Mouse (Mus musculus): ENCODE data around the gene H2-Q2. TPM values are rescaled to one million over a fixed set of nuclear protein-coding genes. Genes with fewer than 3 reads are reported as not detected.
"Not testable (repeated sequence)": the region's sequence is repeated elsewhere in the genome, so short reads cannot be mapped to it uniquely, and the experiment has no call there.

H2-Q2 gene
- polyA plus RNA-seq, 1 experiment from 2014 or later, result 10.4 TPM

DNA sequence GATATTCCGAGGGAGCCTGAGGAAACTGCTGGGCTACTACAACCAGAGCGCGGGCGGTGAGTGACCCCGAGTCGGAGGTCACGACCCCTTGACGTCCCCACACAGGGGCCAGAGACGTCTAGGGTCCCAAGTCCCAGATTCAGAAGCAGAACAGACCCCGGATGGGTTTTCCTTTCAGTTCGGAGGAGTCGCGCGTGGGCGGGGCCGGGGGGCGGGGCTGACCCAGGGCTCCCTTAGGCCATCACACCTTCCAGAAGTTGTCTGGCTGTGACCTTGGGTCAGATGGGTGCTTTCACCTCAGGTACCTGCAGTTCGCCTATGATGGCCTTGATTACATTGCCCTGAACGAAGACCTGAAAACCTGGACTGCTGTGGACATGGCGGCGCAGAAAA lies 17.4 kb downstream of the H2-Q2 start:
- peak overlapping the region; percentile 72 for H3K4me2 ChIP-seq (replicated peaks; ENCODE audit: low read depth, low read length)
- peak overlapping the region; percentile 26; the same call in 1 of the 2 replicates for H3K9ac ChIP-seq (replicated peaks; ENCODE audit: low read depth)
- H3K27ac ChIP-seq (ENCODE audit: low read length), result no peak overlapping the region
- no peaks in the 10 kb centered on the region; the same call in 1 of the 2 replicates for H3K4me1 ChIP-seq (ENCODE audit: insufficient read depth, low read depth, low read length)
- H3K4me3 ChIP-seq (ENCODE audit: low read depth, low read length), result peak overlapping the region; percentile 41
- DNase-seq (ENCODE audit: low spot score) (no peak), ATAC-seq (no peak)
- no peaks in the 10 kb centered on the region for H3K9me3 ChIP-seq (ENCODE audit: low read length)
- 24% methylated on average over 21 of the region's 21 CpGs for WGBS
- TF ChIP-seq EP300 (IDR thresholded peaks at IDR 0.05) (no peak), CTCF (IDR thresholded peaks at IDR 0.05) (no peak)
- no peaks in the 10 kb centered on the region for H3K36me3 ChIP-seq (ENCODE audit: insufficient read depth, low read length)
- H3K27me3 ChIP-seq (replicated peaks; ENCODE audit: insufficient read depth, low read length), result 0 out of 2 replicates have a peak, but pooled peaks cover 6% of the 10 kb centered on the region

DNA sequence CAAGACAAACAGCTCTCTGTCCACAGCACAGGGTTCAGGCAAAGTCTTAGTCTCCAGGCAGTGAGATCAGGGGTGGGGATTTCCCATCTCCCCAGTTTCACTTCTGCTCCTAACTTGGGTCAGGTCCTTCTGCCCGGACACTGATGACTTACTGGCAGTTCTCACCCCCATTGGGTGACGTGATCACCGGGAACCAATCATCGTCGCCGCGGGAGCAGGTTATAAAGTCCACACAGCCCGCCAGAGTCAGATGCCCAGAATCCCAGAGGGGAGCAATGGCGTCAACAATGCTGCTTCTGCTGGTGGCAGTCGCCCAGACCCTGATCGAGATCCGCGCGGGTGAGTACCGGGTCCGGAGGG lies 37.3 kb downstream of the H2-Q2 start, which contains the start of gene H2-Q4:
Gene H2-Q4, plus strand, starts transcription at position 249 of the 360 bp plus-strand sequence.
- under 1% methylated on average over 13 of the region's 16 CpGs for WGBS
- peak within 1 kb of the TSS; percentile 43; the same call in 1 of the 2 replicates for H3K27ac ChIP-seq (ENCODE audit: low read length)
- H3K9ac ChIP-seq (replicated peaks; ENCODE audit: low read depth), result peak within 1 kb of the TSS; percentile 62
- peak within 1 kb of the TSS; percentile 96 for H3K4me2 ChIP-seq (replicated peaks; ENCODE audit: low read depth, low read length)
- H3K27me3 ChIP-seq (replicated peaks; ENCODE audit: insufficient read depth, low read length), result no peaks in the 10 kb centered on the region
- DNase-seq (ENCODE audit: low spot score) (peak; percentile 94), ATAC-seq (peak; percentile 99)
- H3K36me3 ChIP-seq (ENCODE audit: insufficient read depth, low read length), result no peaks in the 10 kb centered on the region
- H3K4me1 ChIP-seq (ENCODE audit: insufficient read depth, low read depth, low read length), result no peaks in the 10 kb centered on the region
- no peaks in the 10 kb centered on the region for H3K9me3 ChIP-seq (ENCODE audit: low read length)
- H3K4me3 ChIP-seq (ENCODE audit: low read depth, low read length), result peak within 1 kb of the TSS; percentile 80
- TF ChIP-seq CTCF (IDR thresholded peaks at IDR 0.05) (no peak), EP300 (IDR thresholded peaks at IDR 0.05) (no peak)

DNA sequence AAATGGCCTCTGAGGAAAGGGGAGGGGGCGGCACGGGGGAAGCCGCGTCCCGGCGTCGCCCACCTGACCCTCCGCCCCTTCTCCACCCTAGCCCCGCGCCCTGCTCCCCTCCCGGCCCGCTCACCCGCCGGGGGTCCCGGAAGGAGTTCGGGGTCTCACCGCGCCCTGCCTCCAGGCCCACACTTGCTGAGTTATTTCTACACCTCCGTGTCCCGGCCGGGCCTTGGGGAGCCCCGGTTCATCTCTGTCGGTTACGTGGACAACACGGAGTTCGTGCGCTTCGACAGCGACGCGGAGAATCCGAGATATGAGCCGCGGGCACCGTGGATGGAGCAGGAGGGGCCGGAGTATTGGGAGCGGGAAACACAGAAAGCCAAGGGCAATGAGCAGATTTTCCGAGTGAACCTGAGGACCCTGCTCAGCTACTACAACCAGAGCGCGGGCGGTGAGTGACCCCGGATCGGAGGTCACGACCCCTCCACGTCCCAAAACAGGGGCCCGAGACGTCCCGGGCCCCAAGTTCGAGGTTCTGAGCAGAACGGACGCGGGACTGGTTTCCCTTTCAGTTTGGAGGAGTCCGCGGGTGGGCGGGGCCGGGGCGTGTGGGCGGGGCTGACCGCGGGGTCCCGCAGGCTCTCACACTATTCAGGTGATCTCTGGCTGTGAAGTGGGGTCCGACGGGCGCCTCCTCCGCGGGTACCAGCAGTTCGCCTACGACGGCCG lies 37.8 kb downstream of the H2-Q2 start:
- Histone ChIP-seq H3K27me3 (replicated peaks; ENCODE audit: insufficient read depth, low read length) (no peaks in the 10 kb centered on the region), H3K4me1 (ENCODE audit: insufficient read depth, low read depth, low read length) (no peaks in the 10 kb centered on the region), H3K4me2 (replicated peaks; ENCODE audit: low read depth, low read length) (peak overlapping the region; percentile 96), H3K27ac (ENCODE audit: low read length) (0 out of 2 replicates have a peak overlapping the region, but pooled peaks have one; percentile 43), H3K4me3 (ENCODE audit: low read depth, low read length) (peak overlapping the region; percentile 80), H3K9ac (replicated peaks; ENCODE audit: low read depth) (peak overlapping the region; percentile 62), H3K9me3 (ENCODE audit: low read length) (no peaks in the 10 kb centered on the region), H3K36me3 (ENCODE audit: insufficient read depth, low read length) (no peaks in the 10 kb centered on the region)
- 2% methylated on average over 61 of the region's 70 CpGs for WGBS
- TF ChIP-seq CTCF (IDR thresholded peaks at IDR 0.05) (no peak), EP300 (IDR thresholded peaks at IDR 0.05) (no peak)
- DNase-seq (ENCODE audit: low spot score), result peak; percentile 62
- ATAC-seq, result peak; percentile 65

DNA sequence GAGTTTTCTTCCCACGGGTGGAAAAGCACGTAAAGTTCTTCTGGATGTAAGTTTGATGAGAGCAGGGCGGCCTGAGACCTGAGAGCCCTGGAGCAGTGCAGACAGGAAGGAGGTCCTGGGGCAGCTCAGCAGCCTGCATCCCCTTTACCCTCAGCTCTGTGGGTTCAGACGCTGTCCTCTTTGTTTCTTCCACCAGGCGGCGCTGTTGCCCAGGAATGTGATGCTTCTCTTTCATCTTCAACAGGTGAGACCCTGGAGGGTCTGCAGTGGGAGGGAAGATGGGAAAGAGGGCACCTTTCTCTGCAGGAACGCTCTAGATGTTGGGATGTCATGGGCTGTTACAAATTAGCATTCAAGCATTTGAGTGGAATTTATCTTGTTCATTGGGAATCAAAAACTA lies 47.8 kb downstream of the H2-Q2 start:
- not testable (repeated sequence) for H3K27me3 ChIP-seq (replicated peaks; ENCODE audit: insufficient read depth, low read length); H3K4me2 ChIP-seq (replicated peaks; ENCODE audit: low read depth, low read length); H3K4me1 ChIP-seq (ENCODE audit: insufficient read depth, low read depth, low read length); H3K36me3 ChIP-seq (ENCODE audit: insufficient read depth, low read length); H3K9ac ChIP-seq (replicated peaks; ENCODE audit: low read depth); DNase-seq (ENCODE audit: low spot score); H3K4me3 ChIP-seq (ENCODE audit: low read depth, low read length); H3K9me3 ChIP-seq (ENCODE audit: low read length); ATAC-seq; H3K27ac ChIP-seq (ENCODE audit: low read length)
- WGBS, result 5% methylated on average over 7 of the region's 7 CpGs
- peak; percentile 69 for TF ChIP-seq CTCF (IDR thresholded peaks at IDR 0.05)

DNA sequence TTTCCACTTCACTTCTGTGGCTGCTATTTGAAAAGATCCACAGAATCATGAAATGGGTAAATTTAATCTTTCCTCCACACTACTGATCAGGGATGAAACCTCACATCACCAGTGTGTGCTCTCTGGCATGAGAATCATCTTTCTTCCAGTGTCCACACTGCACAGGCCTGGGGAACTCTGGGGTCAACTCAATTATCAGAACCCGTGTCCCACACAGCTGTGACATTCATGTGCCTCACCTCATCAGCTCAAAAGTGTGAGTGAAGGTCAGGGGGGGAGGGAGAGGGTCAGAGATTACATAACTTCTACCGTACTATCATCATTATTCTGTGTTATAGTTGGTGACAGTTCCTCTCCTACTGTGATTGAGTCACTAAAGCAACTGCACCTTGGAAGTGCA lies 50.6 kb downstream of the H2-Q2 start:
- not testable (repeated sequence) for H3K4me3 ChIP-seq (ENCODE audit: low read depth, low read length); H3K4me2 ChIP-seq (replicated peaks; ENCODE audit: low read depth, low read length); H3K9ac ChIP-seq (replicated peaks; ENCODE audit: low read depth); H3K27ac ChIP-seq (ENCODE audit: low read length); H3K27me3 ChIP-seq (replicated peaks; ENCODE audit: insufficient read depth, low read length); H3K4me1 ChIP-seq (ENCODE audit: insufficient read depth, low read depth, low read length); DNase-seq (ENCODE audit: low spot score); ATAC-seq; H3K36me3 ChIP-seq (ENCODE audit: insufficient read depth, low read length); H3K9me3 ChIP-seq (ENCODE audit: low read length)
- 49% methylated on average over 2 of the region's 2 CpGs for WGBS

DNA sequence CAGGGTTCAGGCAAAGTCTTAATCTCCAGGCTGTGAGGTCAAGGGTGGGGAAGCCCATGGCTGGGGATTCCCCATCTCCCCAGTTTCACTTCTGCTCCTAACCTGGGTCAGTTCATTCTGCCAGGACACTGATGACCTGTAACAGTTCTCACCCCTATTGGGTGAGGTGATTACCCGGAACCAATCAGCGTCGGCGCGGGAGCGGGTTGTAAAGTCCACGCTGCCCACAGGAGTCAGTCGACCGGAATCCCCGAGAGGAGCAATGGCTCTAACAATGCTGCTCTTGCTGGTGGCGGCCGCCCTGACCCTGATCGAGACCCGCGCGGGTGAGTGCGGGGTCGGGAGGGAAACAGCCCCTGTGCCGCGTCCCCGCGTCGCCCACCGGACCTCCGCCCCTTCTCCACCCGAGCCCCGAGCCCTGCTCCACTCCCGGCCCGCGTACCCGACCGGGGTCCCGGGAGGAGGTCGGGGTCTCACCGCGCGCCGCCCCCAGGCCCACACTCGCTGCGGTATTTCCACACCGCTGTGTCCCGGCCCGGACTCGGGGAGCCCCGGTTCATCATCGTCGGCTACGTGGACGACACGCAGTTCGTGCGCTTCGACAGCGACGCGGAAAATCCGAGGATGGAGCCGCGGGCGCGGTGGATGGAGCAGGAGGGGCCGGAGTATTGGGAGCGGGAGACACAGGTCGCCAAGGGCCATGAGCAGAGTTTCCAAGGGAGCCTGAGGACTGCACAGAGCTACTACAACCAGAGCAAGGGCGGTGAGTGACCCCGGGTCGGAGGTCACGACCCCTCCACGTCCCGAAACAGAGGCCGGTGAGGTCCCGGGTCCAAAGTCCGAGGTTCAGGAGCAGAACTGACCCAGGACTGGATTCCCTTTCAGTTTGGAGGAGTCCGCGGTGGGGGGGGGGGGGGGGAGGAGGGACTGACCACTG lies 52.1 kb downstream of the H2-Q2 start:
- not testable (repeated sequence) for H3K36me3 ChIP-seq (ENCODE audit: insufficient read depth, low read length); H3K27me3 ChIP-seq (replicated peaks; ENCODE audit: insufficient read depth, low read length); H3K27ac ChIP-seq (ENCODE audit: low read length); DNase-seq (ENCODE audit: low spot score); H3K9ac ChIP-seq (replicated peaks; ENCODE audit: low read depth); H3K4me1 ChIP-seq (ENCODE audit: insufficient read depth, low read depth, low read length); H3K9me3 ChIP-seq (ENCODE audit: low read length)
- peak; percentile 99 for ATAC-seq
- peak overlapping the region; percentile 47 for H3K4me2 ChIP-seq (replicated peaks; ENCODE audit: low read depth, low read length)
- H3K4me3 ChIP-seq (ENCODE audit: low read depth, low read length), result peak overlapping the region; percentile 23
- under 1% methylated on average over 34 of the region's 75 CpGs for WGBS

Other genes with a start within 250 kb of the H2-Q2 start
- gene Ly6g5c, start 234.0 kb upstream of the H2-Q2 start, polyA plus RNA-seq (2015; fragmentation: Nextera tagmentation; extraction: Ambion mirVana), result not detected in 2 replicates
- gene Ly6g5b, start 226.8 kb upstream of the H2-Q2 start, polyA plus RNA-seq (2015; fragmentation: Nextera tagmentation; extraction: Ambion mirVana), result 0.60 and 0.69 TPM in 2 replicates
- gene Gpank1, start 220.8 kb upstream of the H2-Q2 start, polyA plus RNA-seq (2015; fragmentation: Nextera tagmentation; extraction: Ambion mirVana), result 16.0 and 18.5 TPM in 2 replicates
- gene Csnk2b, start 220.2 kb upstream of the H2-Q2 start, polyA plus RNA-seq (2015; fragmentation: Nextera tagmentation; extraction: Ambion mirVana), result 203 and 207 TPM in 2 replicates
- gene D17H6S53E, start 215.9 kb upstream of the H2-Q2 start, polyA plus RNA-seq (2015; fragmentation: Nextera tagmentation; extraction: Ambion mirVana), result 14.4 and 16.3 TPM in 2 replicates
- 0.19 and 0.27 TPM in 2 replicates for gene Apom, start 210.2 kb upstream of the H2-Q2 start, polyA plus RNA-seq (2015; fragmentation: Nextera tagmentation; extraction: Ambion mirVana)
- 34.8 and 35.8 TPM in 2 replicates for gene Bag6, start 207.1 kb upstream of the H2-Q2 start, polyA plus RNA-seq (2015; fragmentation: Nextera tagmentation; extraction: Ambion mirVana)
- 74.1 and 86.0 TPM in 2 replicates for gene Prrc2a, start 177.3 kb upstream of the H2-Q2 start, polyA plus RNA-seq (2015; fragmentation: Nextera tagmentation; extraction: Ambion mirVana)
- 9.9 and 10.3 TPM in 2 replicates for gene Aif1, start 166.2 kb upstream of the H2-Q2 start, polyA plus RNA-seq (2015; fragmentation: Nextera tagmentation; extraction: Ambion mirVana)
- 24.8 and 27.5 TPM in 2 replicates for gene Lst1, start 153.8 kb upstream of the H2-Q2 start, polyA plus RNA-seq (2015; fragmentation: Nextera tagmentation; extraction: Ambion mirVana)
- gene Ltb, start 147.8 kb upstream of the H2-Q2 start, polyA plus RNA-seq (2015; fragmentation: Nextera tagmentation; extraction: Ambion mirVana), result 2.3 and 3.0 TPM in 2 replicates
- 0.95 and 3.7 TPM in 2 replicates for gene Tnf, start 140.2 kb upstream of the H2-Q2 start, polyA plus RNA-seq (2015; fragmentation: Nextera tagmentation; extraction: Ambion mirVana)
- 0.11 TPM in 1 of 2 replicates, not detected in the other for gene Lta, start 136.9 kb upstream of the H2-Q2 start, polyA plus RNA-seq (2015; fragmentation: Nextera tagmentation; extraction: Ambion mirVana)
- gene Gm16181, start 121.4 kb upstream of the H2-Q2 start, polyA plus RNA-seq (2015; fragmentation: Nextera tagmentation; extraction: Ambion mirVana), result 0.60 TPM in 1 of 2 replicates, not detected in the other
- 4.7 and 6.1 TPM in 2 replicates for gene Atp6v1g2, start 108.6 kb upstream of the H2-Q2 start, polyA plus RNA-seq (2015; fragmentation: Nextera tagmentation; extraction: Ambion mirVana)
- gene Nfkbil1, start 106.5 kb upstream of the H2-Q2 start, polyA plus RNA-seq (2015; fragmentation: Nextera tagmentation; extraction: Ambion mirVana), result 11.2 and 12.2 TPM in 2 replicates
- 161 and 170 TPM in 2 replicates for gene Ddx39b, start 100.5 kb upstream of the H2-Q2 start, polyA plus RNA-seq (2015; fragmentation: Nextera tagmentation; extraction: Ambion mirVana)
- 530 and 579 TPM in 2 replicates for gene H2-D1, start 79.5 kb upstream of the H2-Q2 start, polyA plus RNA-seq (2015; fragmentation: Nextera tagmentation; extraction: Ambion mirVana)
- gene H2-Q1, start 21.8 kb upstream of the H2-Q2 start, polyA plus RNA-seq (2015; fragmentation: Nextera tagmentation; extraction: Ambion mirVana), result 0.11 and 0.19 TPM in 2 replicates
- gene H2-Q4, start 37.4 kb downstream of the H2-Q2 start, polyA plus RNA-seq (2015; fragmentation: Nextera tagmentation; extraction: Ambion mirVana), result 8.1 and 8.9 TPM in 2 replicates
- 0.74 and 0.86 TPM in 2 replicates for gene H2-Q6, start 82.6 kb downstream of the H2-Q2 start, polyA plus RNA-seq (2015; fragmentation: Nextera tagmentation; extraction: Ambion mirVana)
- gene H2-Q7, start 96.9 kb downstream of the H2-Q2 start, polyA plus RNA-seq (2015; fragmentation: Nextera tagmentation; extraction: Ambion mirVana), result 3.1 and 4.0 TPM in 2 replicates
- 1.5 and 2.0 TPM in 2 replicates for gene H2-Q10, start 127.8 kb downstream of the H2-Q2 start, polyA plus RNA-seq (2015; fragmentation: Nextera tagmentation; extraction: Ambion mirVana)
- gene Pou5f1, start 163.8 kb downstream of the H2-Q2 start, polyA plus RNA-seq (2015; fragmentation: Nextera tagmentation; extraction: Ambion mirVana), result 0.13 TPM in 1 of 2 replicates, not detected in the other
- gene Tcf19, start 174.6 kb downstream of the H2-Q2 start, polyA plus RNA-seq (2015; fragmentation: Nextera tagmentation; extraction: Ambion mirVana), result 14.2 and 17.4 TPM in 2 replicates
- gene Cchcr1, start 174.9 kb downstream of the H2-Q2 start, polyA plus RNA-seq (2015; fragmentation: Nextera tagmentation; extraction: Ambion mirVana), result 5.1 and 5.9 TPM in 2 replicates
- gene Psors1c2, start 191.0 kb downstream of the H2-Q2 start, polyA plus RNA-seq (2015; fragmentation: Nextera tagmentation; extraction: Ambion mirVana), result not detected in 2 replicates
- 0.04 TPM in 1 of 2 replicates, not detected in the other for gene Cdsn, start 209.9 kb downstream of the H2-Q2 start, polyA plus RNA-seq (2015; fragmentation: Nextera tagmentation; extraction: Ambion mirVana)
- not detected in 2 replicates for gene 2300002M23Rik, start 225.2 kb downstream of the H2-Q2 start, polyA plus RNA-seq (2015; fragmentation: Nextera tagmentation; extraction: Ambion mirVana)